ENCODE assay signal across 8 mouse cellular contexts in genomic region chr9:48266286-48267027, GRCm38 (mm10).
DNase-seq lines count a peak whose midpoint lies in the region; ATAC-seq and TF ChIP-seq lines count a peak whose summit lies in the region.

No protein-coding gene starts in this region.

- H3K4me2 ChIP-seq in CH12.LX (ENCODE audit: insufficient read depth, low read depth, poor library complexity, severe bottlenecking): peak overlapping the region; percentile 52; the same call in 1 of the 2 replicates
- H3K4me2 ChIP-seq in forebrain, embryonic 12.5 days: peak overlapping the region; percentile 90
- H3K4me2 ChIP-seq in heart, embryonic 16.5 days (ENCODE audit: low read depth, low read length): peak overlapping the region; percentile 97
- H3K4me2 ChIP-seq in liver, embryonic 14.5 days (ENCODE audit: low read depth): peak overlapping the region; percentile 85
- H3K4me2 ChIP-seq in stomach, embryonic 15.5 days: peak overlapping the region; percentile 95

- dilution Hi-C loops in CH12.LX (cut with MboI; ENCODE audit: extremely low pct_ligation_motif_present, extremely low pct_unique_long_range_greater_than_20kb, low sequenced_read_pairs): no loop called here

- H3K4me3 ChIP-seq in CH12.LX (replicated peaks in 1 of 3; ENCODE audit: low read depth in 2 of 3, low read length in 2 of 3, poor library complexity in 1 of 3): no peak overlapping the region
- H3K4me3 ChIP-seq in forebrain, embryonic 12.5 days (replicated peaks): peak overlapping the region; percentile 44
- peak overlapping the region; percentile 61 for H3K4me3 ChIP-seq in heart, embryonic 16.5 days (ENCODE audit: low read length)
- H3K4me3 ChIP-seq in liver, embryonic 14.5 days (ENCODE audit: insufficient read depth in 1 of 2, low read depth in 2 of 2, low read length in 2 of 2): peak overlapping the region in 1 of 2 experiments; percentile 51; a peak in 2 of 4 replicates
- H3K4me3 ChIP-seq in stomach, embryonic 15.5 days (replicated peaks): peak overlapping the region; percentile 49

- H3K36me3 ChIP-seq in CH12.LX (replicated peaks in 1 of 2; ENCODE audit: control insufficient read depth in 1 of 2, insufficient read depth in 1 of 2, low read length in 1 of 2): peaks cover 0 to 2% of the 10 kb centered on the region in 2 experiments
- no peaks in the 10 kb centered on the region for H3K36me3 ChIP-seq in forebrain, embryonic 12.5 days (replicated peaks)
- H3K36me3 ChIP-seq in heart, embryonic 16.5 days (ENCODE audit: control insufficient read depth, insufficient read depth): no peaks in the 10 kb centered on the region
- H3K36me3 ChIP-seq in liver, embryonic 14.5 days (replicated peaks; ENCODE audit: control insufficient read depth, insufficient read depth, low read depth): no peaks in the 10 kb centered on the region
- H3K36me3 ChIP-seq in stomach, embryonic 15.5 days: no peaks in the 10 kb centered on the region

- H3K79me2 ChIP-seq in CH12.LX (replicated peaks; ENCODE audit: control insufficient read depth, extremely low read depth, insufficient read depth, poor library complexity, severe bottlenecking): no peaks in the 10 kb centered on the region

- 13% methylated on average over 21 of the region's 21 CpGs for WGBS in forebrain, embryonic 12.5 days
- WGBS in heart, embryonic 16.5 days: 10% methylated on average over 21 of the region's 21 CpGs
- WGBS in liver, embryonic 14.5 days (ENCODE audit: insufficient replicate concordance): 11% methylated on average over 21 of the region's 21 CpGs
- 14% methylated on average over 21 of the region's 21 CpGs for WGBS in stomach, embryonic 15.5 days

- no peaks in the 10 kb centered on the region for H3K4me1 ChIP-seq in CH12.LX (ENCODE audit: control insufficient read depth in 1 of 2, insufficient read depth in 2 of 2)
- H3K4me1 ChIP-seq in forebrain, embryonic 12.5 days: peaks cover 14% of the 10 kb centered on the region
- peaks cover 4% of the 10 kb centered on the region; the same call in 1 of the 2 replicates for H3K4me1 ChIP-seq in heart, embryonic 16.5 days (ENCODE audit: control insufficient read depth, insufficient read depth, low read length)
- H3K4me1 ChIP-seq in liver, embryonic 14.5 days (replicated peaks; ENCODE audit: control insufficient read depth in 2 of 2, insufficient read depth in 2 of 2, low read length in 1 of 2): no peaks in the 10 kb centered on the region; a peak in 1 of 4 replicates
- H3K4me1 ChIP-seq in stomach, embryonic 15.5 days: no peaks in the 10 kb centered on the region

- TF ChIP-seq RAD21 in CH12.LX (IDR thresholded peaks at IDR 0.05; ENCODE audit: low read depth, low read length): peak; percentile 94

- peak; percentile 20 for DNase-seq in CH12.LX (ENCODE audit: extremely low read depth)
- peak; percentile 70 to 80 for DNase-seq in kidney, postnatal 25 days
- peak; percentile 19 to 39 (median 35) for DNase-seq in liver, embryonic 14.5 days (ENCODE audit: low read depth in 3 of 3, low spot score in 3 of 3)
- peak; percentile 78 for DNase-seq in neural tube, embryonic 10.5 days (ENCODE audit: extremely low spot score, low spot score)

- no peaks in the 10 kb centered on the region for H3K9me3 ChIP-seq in CH12.LX (replicated peaks; ENCODE audit: low read length)
- no peaks in the 10 kb centered on the region for H3K9me3 ChIP-seq in forebrain, embryonic 12.5 days
- H3K9me3 ChIP-seq in heart, embryonic 16.5 days (replicated peaks; ENCODE audit: control insufficient read depth, low read length): no peaks in the 10 kb centered on the region
- no peaks in the 10 kb centered on the region for H3K9me3 ChIP-seq in liver, embryonic 14.5 days (ENCODE audit: control insufficient read depth, low read length)
- no peaks in the 10 kb centered on the region for H3K9me3 ChIP-seq in stomach, embryonic 15.5 days

- H3K9ac ChIP-seq in CH12.LX (ENCODE audit: insufficient read depth, low read depth): peak overlapping the region; percentile 42; the same call in 1 of the 2 replicates
- H3K9ac ChIP-seq in forebrain, embryonic 12.5 days: peak overlapping the region; percentile 47; the same call in 1 of the 2 replicates
- peak overlapping the region; percentile 66 for H3K9ac ChIP-seq in heart, embryonic 16.5 days (ENCODE audit: low read length)
- 0 out of 2 replicates have a peak overlapping the region, but pooled peaks have one; percentile 15 for H3K9ac ChIP-seq in liver, embryonic 14.5 days (replicated peaks)
- peak overlapping the region; percentile 8; the same call in 1 of the 2 replicates for H3K9ac ChIP-seq in stomach, embryonic 15.5 days

- TF ChIP-seq CTCF in CH12.LX (conservative IDR thresholded peaks at IDR 0.05 in 1 of 2, IDR thresholded peaks at IDR 0.05 in 1 of 2; ENCODE audit: low read depth in 2 of 2, low read length in 2 of 2): peak in 1 of 2 experiments; percentile 96; a peak in 2 of 4 replicates
- peak; percentile 86 for TF ChIP-seq CTCF in liver, embryonic 14.5 days (IDR thresholded peaks at IDR 0.05; ENCODE audit: low read depth)

- no peak for TF ChIP-seq EP300 in CH12.LX (IDR thresholded peaks at IDR 0.05; ENCODE audit: low read length)
- TF ChIP-seq EP300 in liver, embryonic 14.5 days (IDR thresholded peaks at IDR 0.05; ENCODE audit: low read depth): no peak

- ATAC-seq in cerebellum, adult (ENCODE audit: insufficient number of reproducible peaks, low FRiP score, low TSS enrichment): peak; percentile 67; the same call in 1 of the 2 replicates
- peak; percentile 87 for ATAC-seq in forebrain, embryonic 12.5 days (ENCODE audit: low FRiP score)
- peak; percentile 85 for ATAC-seq in heart, embryonic 16.5 days (replicated peaks; ENCODE audit: extremely low read depth, insufficient read depth, low FRiP score)
- peak; percentile 85 for ATAC-seq in liver, embryonic 14.5 days (ENCODE audit: insufficient read depth)
- ATAC-seq in stomach, embryonic 15.5 days (ENCODE audit: insufficient read depth, low FRiP score, low read depth): peak; percentile 72

- H3K27me3 ChIP-seq in CH12.LX (replicated peaks): no peaks in the 10 kb centered on the region
- H3K27me3 ChIP-seq in forebrain, embryonic 12.5 days: 0 out of 2 replicates have a peak, but pooled peaks cover 10% of the 10 kb centered on the region
- H3K27me3 ChIP-seq in heart, embryonic 16.5 days (ENCODE audit: control insufficient read depth, insufficient read depth, low read length): no peaks in the 10 kb centered on the region
- no peaks in the 10 kb centered on the region for H3K27me3 ChIP-seq in liver, embryonic 14.5 days (ENCODE audit: control insufficient read depth, insufficient read depth, low read length)
- H3K27me3 ChIP-seq in stomach, embryonic 15.5 days (replicated peaks): no peaks in the 10 kb centered on the region

- in situ Hi-C loops in CH12.LX (cut with MboI; ENCODE audit: low pct_ligation_motif_present, low pct_unique_long_range_greater_than_20kb, low sequenced_read_pairs): loop anchor here (10.0 kb wide), 3 partner anchors 88 to 328 kb away; partner anchors contain the start of gene Nxpe2

- no peak overlapping the region for H3K27ac ChIP-seq in CH12.LX (ENCODE audit: insufficient read depth, low read depth)
- H3K27ac ChIP-seq in forebrain, embryonic 12.5 days: no peak overlapping the region
- H3K27ac ChIP-seq in heart, embryonic 16.5 days (ENCODE audit: low read length): no peak overlapping the region
- no peak overlapping the region for H3K27ac ChIP-seq in liver, embryonic 14.5 days
- H3K27ac ChIP-seq in stomach, embryonic 15.5 days: no peak overlapping the region

- TF ChIP-seq POLR2A in CH12.LX (IDR thresholded peaks at IDR 0.05; ENCODE audit: low read depth, low read length): no peak

TF ChIP-seq in CH12.LX, 34 proteins besides CTCF, POLR2A, EP300 and RAD21:
- TF ChIP-seq NRF1 (IDR thresholded peaks at IDR 0.05; ENCODE audit: low read depth, low read length) (0 out of 2 replicates have a peak, but pooled peaks have one; percentile 10), USF2 (conservative IDR thresholded peaks at IDR 0.05; ENCODE audit: low read depth, low read length) (no peak), E2F4 (IDR thresholded peaks at IDR 0.05; ENCODE audit: insufficient replicate concordance, low read depth, low read length) (peak; percentile 89; the same call in 1 of the 2 replicates), POLR2AphosphoS2 (IDR thresholded peaks at IDR 0.05; ENCODE audit: low read depth, low read length) (no peak), ZC3H11A (IDR thresholded peaks at IDR 0.05; ENCODE audit: low read depth, low read length) (peak; percentile 96), IRF4 (IDR thresholded peaks at IDR 0.05; ENCODE audit: low read depth, low read length) (peak; percentile 46; the same call in 1 of the 2 replicates), HCFC1 (IDR thresholded peaks at IDR 0.05; ENCODE audit: low read depth, low read length) (peak; percentile 39), SMC3 (IDR thresholded peaks at IDR 0.05; ENCODE audit: low read depth, low read length) (peak; percentile 96)
TF ChIP-seq in CH12.LX: peak in this region for 6.

Comparison
In these comparisons a context has a peak if more than half of its experiments do, and no peak if none do; other contexts are left out.
1. DNase-seq: peak in every context shown above with its lines; median percentile 78 in neural tube, embryonic 10.5 days; 75 in kidney, postnatal 25 days; 35 in liver, embryonic 14.5 days; 20 in CH12.LX.
2. H3K4me3 ChIP-seq: peak in forebrain, embryonic 12.5 days (single experiment), heart, embryonic 16.5 days (single experiment) and stomach, embryonic 15.5 days (single experiment); none in CH12.LX (0 of 3).
3. H3K9ac ChIP-seq: peak in every context shown above with its lines; median percentile 66 in heart, embryonic 16.5 days; 47 in forebrain, embryonic 12.5 days; 42 in CH12.LX; 15 in liver, embryonic 14.5 days; 8 in stomach, embryonic 15.5 days.
4. Peak in every context shown above with its lines, with median percentiles within 50 percentile points of each other: H3K4me2 ChIP-seq and ATAC-seq.